Mouse (Mus musculus) MEL (cell line): ENCODE measurements around the gene Tfap2d.

Source experiments
- GATA1 ChIP-seq: IDR thresholded peaks from 2 replicates; pipeline ENCODE4 v1.6.1; 2011; ENCODE audit warnings: low read depth, low read length, improper control_type of control experiment
- MYB ChIP-seq: IDR thresholded peaks from 2 replicates; pipeline ENCODE4 v1.6.1; 2011; ENCODE audit warnings: mild to moderate bottlenecking, low read depth, low read length, improper control_type of control experiment
- NELFE ChIP-seq: IDR thresholded peaks from 2 replicates; pipeline ENCODE4 v1.6.1; 2011; ENCODE audit warnings: low read depth, low read length, improper control_type of control experiment
- POLR2A ChIP-seq, 2 experiments: IDR thresholded peaks; 2 replicates each; pipeline ENCODE4 v1.6.1; 2011 to 2012; ENCODE audit warnings: low read length in 2 of 2, mild to moderate bottlenecking in 2 of 2, control low read depth in 1 of 2, improper control_type of control experiment in 1 of 2, low read depth in 1 of 2, moderate library complexity in 1 of 2; ENCODE audit not compliant: control insufficient read depth in 1 of 2, insufficient read depth in 1 of 2, poor library complexity in 1 of 2
- RAD21 ChIP-seq: IDR thresholded peaks from 2 replicates; pipeline ENCODE4 v1.6.1; 2011; ENCODE audit warnings: mild to moderate bottlenecking, low read depth, low read length, improper control_type of control experiment
- SMC3 ChIP-seq: IDR thresholded peaks from 2 replicates; pipeline ENCODE4 v1.6.1; 2011; ENCODE audit warnings: low read depth, low read length, improper control_type of control experiment

DNA sequence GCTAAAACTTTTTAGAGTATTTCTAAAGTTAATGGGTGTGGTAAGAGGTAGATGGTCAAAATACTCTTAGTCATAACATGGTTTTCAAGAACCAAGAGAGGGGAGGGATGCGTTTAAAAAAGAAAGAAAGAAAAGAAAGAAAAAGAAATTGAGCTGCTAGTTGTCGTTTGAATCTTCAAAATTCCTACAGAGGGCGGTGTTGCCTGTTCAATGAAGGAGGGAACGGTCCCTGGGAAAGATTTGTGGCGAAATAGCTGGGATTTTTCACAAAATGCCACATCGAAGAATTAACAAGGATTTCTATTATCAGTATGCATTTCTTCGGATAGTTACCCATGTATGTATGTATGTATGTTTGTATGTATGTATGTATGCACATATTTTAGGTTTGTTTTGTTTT lies 103.4 kb downstream of the Tfap2d start:
- no peak for TF ChIP-seq POLR2A (IDR thresholded peaks at IDR 0.05; ENCODE audit: control insufficient read depth in 1 of 2, insufficient read depth in 1 of 2, low read depth in 1 of 2, low read length in 2 of 2, poor library complexity in 1 of 2)
- TF ChIP-seq NELFE: no peak
- no peak for TF ChIP-seq SMC3
- no peak for TF ChIP-seq MYB
- TF ChIP-seq RAD21: no peak
- no peak for TF ChIP-seq GATA1
